Mouse (Mus musculus) layer of hippocampus, adult 9-11 months (tissue): ENCODE measurements at regions not wholly inside any gene's neighbourhood (a gene's known extent, or its start where the extent isn't known, plus 50 kb on each side); places are given as distances from the start of the nearest gene placed in this dataset.

Experiments used
- DNase-seq: peaks from one replicate; pipeline ENCODE4 v3.0.0; 2022

DNA sequence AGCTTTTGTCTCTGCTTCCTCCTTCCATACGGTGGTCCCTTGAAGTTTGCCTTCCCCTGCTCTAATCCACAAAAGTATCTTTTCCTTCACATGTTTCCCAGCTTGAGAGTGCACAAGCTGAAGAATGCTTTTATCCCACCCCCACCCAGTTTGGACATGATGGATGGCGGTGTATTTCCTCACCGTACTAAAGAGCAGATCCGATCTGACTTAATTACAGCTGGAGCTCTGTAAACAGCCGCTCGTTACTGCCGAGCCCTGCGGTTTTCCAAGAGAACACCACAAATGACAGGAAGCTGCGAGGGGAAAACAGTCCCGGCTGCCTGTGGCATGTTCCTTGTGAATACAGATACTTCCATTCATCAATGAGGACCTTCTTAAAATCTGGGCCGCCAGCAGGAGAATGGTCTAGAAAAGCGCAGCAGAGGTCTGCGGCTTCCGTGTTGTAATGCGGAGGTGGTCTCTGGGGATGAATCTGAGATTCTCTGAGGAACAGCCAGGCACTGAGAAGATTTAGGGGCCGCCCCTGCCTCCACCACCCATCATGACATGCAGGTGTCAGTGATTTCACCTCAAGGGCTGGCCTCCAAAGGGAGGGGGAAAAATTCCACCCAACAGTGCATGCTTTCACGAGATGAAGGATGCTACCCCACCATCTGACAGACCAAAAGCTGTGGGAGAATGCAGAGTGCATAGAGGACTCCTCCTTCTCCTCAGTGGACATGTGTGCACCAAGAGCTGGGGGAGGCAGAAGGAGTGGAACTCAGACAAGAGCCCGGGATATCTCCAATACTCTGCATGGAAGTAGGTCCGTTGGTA is 155.7 kb upstream of the Cd180 start:
- DNase-seq = no peak

DNA sequence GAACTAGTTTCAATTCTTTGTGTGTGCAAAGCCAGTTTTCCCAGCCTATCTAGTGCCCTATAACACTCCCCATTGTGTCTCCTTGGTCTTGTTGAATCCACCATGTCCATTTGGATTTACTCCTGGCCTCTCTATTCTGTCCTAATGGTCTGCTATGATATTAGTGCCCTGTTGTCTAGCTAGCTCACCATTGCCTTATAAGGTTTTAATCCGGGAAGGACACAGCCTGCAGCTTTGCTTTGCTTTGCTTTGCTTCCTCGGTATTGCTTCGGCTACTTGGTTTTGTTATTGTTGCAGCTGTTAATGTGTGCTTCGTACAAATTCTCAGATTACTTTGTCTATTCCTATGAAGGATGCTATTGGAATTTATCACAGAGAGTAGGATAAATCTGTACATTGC is 152.9 kb upstream of the Cd180 start:
- no peak for DNase-seq

DNA sequence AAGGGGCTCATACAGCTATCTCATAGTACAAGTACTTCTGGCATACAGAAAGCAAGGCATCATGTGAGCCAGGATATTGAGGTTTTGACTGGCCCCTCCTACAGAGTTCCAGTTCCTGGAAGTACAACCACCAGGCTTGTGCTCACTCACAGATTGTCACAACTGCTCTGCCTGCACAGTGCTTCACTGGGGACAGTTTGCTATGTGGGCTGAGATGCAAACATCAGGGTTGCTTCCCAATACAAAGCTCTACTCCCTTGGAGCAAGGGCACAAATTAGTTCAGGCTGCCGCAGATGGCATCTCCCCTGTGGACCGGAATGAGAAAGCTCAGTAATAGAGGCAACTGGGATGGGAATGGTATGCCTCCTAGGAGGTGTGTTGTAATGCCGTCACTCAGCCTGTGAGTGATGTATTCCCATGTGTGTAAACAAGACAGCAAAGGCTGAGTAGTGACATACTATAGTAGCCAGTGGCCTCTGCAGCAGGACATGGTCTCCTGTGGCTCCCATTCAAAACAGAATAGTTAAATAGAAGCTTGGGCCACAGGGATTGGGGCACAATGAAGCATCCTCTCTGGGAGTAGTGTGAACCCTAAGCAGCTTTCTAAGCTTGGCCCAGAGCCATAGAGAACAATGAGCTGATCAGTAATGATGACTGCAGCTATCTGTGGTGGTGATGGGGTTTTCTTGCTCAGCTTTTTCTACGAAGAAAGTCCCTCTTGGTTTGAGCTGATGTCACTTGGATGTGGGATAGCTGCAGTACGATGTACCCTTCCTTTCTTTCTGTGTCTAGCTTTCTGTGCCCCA is 148.8 kb upstream of the Cd180 start:
- peak; percentile 21 for DNase-seq

DNA sequence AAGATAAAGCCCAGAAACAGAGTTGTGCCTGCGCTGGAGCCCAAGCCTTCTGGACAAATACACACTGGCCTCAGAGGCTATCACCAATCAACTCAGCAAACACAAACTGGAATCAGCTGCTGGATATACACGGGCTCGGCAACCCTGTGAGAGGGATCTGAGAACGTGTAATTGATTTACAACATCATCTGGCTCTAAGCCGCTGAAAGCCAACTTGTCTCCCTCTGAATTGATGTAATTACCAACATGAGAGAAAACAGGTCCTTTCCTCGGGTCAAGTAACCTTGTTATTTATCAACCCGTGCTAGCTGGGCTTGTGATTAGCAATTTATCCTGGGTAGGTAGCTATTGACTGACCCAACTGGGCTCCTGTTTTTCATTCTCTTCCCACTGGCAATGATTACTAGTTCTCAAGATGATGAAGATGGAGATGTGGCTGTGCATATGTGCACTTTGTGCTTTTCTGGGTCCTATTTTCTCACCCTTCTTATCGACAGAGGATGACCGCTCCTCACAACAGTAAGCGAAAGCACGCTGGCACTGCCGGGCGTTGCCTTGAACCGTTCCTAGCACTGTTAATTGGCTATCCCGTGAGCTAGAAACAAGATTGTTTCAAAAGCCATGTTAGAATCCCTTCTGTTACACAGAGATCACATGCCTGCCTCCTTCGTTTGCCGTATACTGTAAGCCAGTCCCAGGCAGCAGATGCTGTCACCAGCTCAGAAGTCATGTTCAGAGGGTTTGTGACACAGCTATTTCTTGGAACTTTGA is 147.3 kb upstream of the Cd180 start:
- no peak for DNase-seq

DNA sequence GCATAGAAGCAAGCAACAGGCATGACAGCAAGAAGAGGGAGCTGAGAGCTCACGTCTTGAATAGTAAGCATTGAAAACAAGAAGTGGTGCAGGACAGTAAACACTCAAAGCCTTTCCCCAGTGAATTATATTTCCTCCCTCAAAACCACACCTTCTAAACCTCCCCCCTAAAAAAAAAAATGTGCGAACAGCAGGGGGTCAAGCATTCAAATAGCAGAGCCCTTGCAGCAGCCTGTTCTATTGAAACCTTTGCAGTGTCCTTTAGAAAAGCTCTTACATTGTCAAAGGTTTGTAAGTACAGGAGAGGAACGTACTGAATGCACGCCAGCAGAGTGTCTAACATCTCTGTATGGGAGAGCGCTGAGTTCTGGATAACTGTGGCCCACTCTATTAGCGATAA is 145.1 kb upstream of the Cd180 start:
- no peak for DNase-seq

DNA sequence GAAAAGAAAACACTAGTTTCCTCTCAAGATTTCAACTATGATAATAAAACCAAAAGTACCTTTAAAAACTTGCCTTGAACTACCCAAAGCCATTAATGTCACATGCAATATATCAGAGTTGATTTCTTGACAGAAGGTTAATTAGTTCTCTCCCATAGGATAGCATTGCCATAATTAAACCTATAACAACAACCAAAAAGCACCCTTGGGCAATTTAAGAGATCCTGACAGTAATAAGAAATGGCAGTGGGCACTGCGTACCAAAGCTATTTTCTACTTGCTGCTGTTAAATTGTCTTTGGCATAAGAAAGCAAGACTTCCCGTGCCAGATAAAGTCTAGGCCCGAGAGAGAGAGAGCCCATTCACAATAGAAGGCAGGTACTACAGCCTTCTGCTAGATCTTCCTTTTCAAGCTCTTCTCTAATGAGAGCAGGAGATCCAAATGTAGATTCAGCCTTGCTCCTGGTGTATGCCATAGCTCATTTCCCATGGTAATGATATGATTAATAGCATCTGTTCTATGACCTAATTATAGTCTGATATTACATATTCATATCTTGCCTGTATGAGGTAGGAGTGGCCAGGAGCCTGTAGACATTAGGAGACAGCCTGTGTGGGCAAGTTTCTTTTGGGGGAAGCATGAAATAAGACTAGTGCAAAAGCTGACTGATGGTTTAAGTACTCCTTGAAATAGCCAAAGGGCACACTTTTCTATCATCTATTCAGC is 126.3 kb upstream of the Cd180 start:
- no peak for DNase-seq

DNA sequence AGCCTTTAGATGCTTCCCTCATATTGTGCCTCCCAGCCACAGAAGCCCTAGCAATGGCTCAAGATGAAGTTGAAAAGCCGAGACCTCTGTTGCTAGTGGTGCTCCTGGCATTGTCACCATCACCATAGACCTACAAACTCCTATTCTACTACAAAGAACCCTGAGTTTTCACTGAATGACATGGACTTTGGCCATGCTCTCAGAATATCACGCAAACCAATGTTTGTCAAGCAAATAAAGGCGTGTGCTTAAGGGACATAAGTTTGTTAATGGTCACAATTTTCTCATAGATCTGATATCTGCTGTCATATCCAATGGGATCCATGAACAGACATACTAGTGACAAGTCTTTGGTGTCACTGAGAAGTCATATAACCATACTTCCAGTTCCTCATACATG is 123.8 kb upstream of the Cd180 start:
- DNase-seq = no peak

DNA sequence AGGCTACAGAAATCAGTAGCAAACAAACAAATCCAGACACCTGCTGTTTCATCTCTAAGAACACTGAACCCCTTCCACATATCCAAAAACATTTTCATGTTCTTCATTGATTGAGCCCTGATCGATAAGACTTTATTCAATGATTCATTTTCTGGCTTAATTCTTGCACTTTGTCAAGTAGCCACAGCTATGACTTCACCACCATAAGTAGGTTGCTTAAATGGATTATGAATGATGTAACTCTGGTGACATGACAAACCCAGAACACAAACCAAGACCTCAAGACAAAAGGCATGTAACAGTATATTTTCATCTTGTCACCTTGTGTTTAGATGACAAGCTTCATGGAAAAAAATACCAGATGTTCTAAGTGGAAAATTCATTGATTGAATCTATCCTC is 123.1 kb upstream of the Cd180 start:
- DNase-seq = no peak

DNA sequence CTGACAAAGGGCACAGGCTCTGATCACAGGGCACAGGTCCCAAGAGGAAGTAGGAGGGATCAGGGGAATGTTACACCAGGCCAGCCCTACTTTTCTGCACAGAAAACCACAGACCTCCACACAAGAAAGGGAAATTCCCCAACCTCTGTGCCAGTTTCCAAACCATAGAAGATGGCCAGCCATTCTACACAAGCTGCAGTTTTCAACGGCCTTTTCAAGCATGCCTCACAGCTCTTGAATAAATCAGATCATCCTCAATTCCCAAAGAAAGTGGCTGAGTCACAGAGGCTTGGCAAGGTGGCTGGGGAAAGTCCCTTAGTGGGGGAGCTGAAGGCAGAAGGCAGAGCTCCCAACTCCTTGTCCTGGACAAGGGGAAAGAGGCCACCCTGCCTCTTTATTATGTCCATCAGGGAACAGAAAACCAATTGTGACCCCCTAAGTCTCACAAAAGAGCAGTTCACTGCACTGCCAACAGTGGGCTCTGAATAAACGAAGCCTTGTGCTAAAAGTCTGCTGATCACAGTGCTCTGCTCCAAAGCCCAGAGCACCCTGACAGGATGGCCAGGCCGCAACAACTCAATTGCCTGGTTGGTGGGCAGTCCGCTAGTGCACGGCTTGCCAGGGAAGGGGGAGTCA is 120.0 kb upstream of the Cd180 start:
- peak; percentile 88 for DNase-seq

DNA sequence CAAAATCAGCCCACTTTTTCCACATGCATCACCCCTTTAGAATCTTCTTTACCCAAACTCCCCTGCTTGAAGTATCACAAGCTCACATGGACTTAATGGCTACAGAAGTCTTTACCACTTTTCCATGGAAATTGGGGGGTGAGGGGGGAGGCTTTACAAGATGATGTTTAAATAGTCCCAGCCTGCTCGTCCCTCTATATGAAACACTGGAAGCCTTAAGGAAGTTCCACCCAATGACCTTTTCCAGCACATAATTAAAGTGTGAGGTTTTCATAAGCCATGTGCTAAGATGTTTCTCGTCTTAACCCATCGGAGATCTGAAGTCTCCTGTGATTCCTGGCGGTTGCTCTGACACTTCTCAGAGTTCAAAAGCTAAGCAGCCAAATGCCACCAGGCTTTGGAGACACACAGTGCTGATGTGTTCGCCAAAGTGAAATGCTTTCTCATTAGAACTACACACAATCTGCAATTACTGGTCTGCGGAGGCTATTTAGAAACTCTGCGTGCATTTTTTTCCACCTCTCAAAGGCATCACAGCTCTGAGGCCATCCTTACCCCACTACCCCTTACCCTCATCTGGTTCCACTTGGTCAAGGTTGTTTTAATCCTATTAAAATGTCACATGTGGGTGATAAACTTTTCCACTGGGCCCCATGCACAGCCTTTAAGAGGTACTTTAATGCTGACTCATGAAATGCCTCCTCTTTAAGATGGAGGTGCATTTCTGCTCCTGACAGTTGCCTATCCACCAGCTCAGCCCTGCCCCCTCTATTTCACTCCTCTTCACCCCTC is 116.3 kb upstream of the Cd180 start:
- no peak for DNase-seq

DNA sequence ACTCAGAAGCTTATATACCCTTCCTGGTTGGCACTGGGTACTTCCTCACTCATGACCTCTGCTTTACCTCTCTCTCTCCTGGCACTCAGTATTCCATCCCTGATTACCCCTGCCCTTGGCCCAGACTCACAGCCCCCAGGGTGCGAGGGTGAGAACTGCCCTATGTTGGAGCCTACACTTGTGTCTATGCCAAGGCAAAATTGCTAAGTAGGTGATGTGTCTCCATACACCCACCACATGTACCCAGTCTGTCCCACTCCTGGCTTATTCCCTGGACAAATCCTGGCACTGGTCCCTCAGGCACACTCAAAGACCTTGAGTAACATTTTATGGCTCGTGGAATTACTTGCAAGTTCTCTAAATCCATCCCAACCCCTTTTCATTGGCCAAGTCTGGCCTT is 114.5 kb upstream of the Cd180 start:
- DNase-seq = no peak

DNA sequence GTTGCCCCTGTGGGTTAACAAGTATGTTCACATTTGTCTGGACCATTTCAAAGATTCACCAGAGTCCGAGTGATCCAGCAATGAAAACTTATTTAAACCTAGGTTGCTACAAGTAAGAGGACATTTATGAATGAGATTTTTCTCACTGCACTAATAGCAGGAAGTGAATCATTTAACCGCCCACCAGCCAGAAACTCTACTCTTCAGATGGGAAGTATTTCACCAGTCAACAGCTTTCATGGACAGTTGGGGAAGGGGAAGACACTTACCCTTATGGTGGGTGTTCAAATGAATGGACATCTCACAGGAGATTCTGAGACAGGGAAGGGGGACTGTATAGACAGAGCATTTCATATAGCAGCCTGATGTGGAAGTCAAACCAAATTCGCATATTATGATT is 113.7 kb upstream of the Cd180 start:
- no peak for DNase-seq

DNA sequence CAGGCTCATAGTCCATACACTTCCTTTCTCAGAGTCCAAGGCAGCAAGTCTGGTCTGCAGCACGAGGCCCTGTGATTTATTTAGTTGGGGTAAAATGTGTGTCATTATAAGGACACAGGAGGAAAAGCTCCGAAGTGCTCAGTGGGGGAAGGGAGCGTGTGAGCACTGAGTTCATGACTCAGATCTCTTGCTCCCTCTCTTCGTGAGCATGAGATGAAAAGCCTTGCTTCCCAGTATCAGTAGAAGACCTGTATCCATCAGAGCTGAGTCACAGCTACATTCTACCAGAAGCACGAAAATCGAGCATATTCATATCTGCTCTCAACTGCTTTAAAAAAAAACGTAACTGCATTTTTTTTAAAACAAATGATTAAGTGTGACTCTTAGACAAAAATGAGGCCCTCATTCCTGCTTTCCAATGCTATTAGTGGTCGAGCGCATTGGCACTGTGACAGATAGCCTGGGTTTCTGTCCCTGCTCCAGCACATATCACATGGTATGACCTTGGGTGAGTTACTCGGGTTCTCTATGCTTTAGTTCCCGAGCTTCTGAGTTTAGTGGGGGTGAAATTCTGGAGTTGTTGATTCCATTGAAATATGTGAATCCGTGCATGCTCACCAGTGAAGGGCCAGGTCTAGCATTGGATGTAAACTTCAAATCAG is 109.2 kb upstream of the Cd180 start:
- no peak for DNase-seq

DNA sequence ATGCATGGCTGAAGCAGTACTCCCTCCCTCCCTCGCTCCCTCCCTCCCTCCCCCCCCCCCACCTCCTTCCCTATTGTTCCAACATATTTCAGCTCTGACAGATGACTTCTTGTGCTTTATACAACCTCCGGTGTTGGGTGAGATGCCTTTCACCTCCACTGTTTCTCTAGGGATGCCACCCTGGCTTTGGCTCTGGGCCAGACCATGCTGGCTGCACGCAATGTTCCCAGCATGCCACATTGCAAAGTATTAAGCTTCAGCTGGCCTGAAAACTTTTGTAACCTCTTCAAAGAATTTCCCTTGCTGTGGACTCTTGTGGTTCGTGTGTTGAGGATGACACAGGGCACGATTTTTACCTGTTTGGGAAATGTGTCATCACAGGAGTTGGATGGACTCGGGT is 107.1 kb upstream of the Cd180 start:
- DNase-seq = no peak

DNA sequence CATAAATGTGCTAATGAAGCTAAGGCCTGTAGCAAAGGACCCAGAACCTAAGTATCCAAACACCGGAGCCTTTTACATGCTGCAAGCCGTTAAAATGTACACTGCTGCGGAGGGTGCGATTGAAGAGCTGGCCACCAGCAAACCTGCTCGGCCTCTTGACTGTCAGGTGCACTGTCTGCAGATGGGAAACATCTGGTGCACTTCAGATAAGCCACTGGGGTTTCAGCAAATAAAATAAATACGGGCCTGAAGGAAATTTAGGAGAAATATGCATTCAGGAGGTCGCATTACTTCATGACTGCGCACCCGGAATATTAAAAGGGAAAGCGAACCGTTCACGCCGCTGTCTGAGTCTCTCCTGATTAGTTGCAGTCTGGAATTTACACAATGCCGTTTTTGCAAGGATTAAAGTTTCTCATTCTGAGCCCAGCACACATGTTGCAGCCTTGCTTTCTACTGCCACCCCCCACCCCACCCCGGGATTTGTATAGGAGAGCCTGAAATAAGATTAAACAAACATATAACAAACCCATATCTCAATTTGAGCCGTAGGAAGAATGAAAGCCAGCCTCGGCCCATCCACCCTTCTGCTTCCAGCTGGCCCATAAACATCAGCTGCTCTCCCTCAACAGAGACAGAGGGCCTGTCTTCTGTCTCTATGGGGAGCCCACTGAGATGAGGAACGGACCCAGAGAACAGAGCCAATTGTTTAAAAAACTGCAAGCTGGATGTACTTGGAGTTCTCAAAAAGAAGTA is 103.5 kb upstream of the Cd180 start:
- peak; percentile 76 for DNase-seq

DNA sequence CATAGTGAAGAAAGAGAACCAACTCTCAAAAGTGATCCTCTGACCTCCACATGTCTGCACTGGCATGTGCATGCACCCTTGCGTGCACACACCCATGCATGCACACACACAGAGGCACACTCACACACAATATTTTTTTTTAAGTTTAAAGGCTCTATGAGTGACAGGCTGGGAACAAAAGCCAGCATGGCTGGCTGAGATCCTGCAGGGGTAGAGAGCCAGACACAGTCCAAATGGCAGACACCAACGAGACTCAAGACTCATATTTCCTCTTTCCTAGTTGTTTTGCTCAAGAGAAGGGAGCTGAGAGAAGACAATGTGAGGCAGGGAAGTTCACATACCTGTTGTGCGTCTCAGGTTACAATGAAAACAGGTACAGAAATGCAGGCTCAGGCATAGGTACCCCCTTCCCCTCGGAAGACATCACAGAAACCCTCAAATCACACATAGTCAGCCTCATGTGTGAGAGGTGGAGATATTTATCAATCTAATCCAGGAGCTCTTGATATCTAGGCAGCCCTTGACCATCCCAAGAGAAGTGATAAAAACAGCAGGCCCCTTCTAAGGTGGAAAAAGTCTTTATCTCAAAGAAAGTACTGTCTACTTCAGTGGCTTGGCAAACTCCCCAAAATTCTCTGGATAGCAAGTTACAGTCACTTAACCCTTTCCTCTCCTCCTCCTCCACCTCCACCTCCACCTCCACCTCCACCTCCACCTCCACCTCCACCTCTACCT is 101.4 kb upstream of the Cd180 start:
- DNase-seq = no peak

DNA sequence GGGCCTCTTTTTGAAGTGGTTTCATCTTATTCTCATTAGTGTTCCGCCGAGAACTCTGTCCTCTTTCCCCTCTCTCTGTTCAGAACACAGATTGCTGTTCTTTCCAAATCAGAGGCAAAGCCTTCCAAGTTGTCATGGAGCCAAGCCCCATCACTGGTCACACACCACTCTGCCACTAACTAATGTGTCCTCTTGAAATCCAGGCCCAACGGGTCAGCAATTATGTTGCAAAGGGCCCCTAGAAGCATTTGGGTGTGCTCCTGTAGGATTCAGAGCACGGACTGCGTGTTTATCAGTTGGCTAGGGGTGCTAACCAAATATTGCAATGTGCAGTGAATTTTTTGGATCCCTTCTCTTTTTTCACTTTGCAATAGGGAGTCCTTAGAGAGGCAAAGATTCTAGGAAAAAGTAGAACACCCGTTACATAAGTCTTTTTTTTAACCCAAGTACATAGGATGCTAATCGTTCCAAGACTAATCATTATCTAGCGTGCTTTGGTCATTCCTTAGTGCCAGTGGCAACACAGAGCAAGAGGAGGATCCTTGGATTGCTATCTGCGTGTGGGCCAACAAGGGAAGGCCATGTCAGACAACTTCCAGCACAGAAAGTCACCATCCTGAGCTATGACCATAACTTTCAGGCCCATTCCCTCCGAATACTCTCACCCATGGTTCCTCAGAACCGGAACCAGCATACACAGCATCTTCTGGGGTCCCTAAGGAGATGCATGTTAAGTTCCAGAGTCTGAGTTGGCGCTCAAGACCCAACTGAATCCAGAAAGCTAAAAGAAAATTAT is 99.8 kb upstream of the Cd180 start:
- DNase-seq = peak; percentile 44

DNA sequence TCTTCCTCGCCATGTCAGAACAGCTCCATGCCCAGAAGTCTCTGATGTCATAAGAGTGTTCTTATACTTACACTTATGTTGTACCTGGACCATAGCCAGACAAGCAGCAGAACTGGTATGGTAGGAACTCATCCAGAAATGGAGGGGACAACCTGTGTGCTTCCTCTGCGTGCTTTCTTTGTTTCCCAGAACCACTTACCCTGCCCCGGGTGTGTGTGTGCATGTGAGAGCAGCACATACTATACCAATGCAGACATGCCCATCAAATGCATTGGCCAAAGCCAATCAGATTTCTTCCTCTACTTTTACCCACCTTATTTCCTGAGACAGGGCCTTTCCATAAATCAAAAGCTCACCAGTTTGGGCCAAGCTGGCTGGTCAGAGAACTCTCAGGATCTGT is 99.2 kb upstream of the Cd180 start:
- no peak for DNase-seq

DNA sequence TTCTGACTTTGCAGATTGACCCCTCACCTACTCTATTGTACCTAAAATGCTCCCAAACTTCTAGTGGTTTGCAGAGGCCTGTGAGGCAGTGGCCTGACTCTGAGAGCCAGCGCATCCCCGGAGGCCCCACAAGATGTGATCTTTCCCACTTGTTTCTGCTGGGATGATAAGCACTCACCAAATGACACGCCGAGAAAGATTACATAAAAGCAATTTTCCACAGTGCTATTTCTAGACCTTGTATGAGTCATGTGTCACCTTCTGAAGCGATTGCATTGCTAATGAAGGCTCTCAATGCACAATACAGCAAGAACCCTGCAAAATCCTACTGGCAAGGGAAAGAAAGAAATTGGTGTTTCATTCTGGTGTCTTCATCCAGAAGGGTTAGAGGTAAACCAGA is 97.8 kb upstream of the Cd180 start:
- DNase-seq = peak; percentile 31
